Mouse (Mus musculus): ENCODE data around the gene Cnpy1.

Gene Cnpy1

DNA sequence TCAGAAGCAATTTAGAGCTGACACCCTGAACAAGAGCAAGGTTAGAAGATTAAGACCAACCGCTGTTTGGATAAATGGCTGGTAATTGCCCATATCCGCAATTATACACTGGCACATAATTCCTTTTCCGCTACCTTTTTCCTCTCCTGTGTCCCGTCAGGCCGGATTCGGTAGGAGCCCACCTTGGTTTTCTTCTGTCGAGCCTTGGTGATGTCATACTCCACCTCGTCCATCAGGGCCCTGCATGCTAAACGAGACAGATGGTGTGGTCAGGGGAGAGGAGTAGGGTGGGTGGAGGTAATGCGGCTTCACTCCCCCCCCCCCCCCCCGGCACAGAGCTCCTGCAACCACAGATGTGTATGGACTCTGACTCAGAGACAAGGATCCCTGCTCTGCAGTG is at the start of gene Cnpy1:
TSS of gene Cnpy1 (minus strand) at position 233 of the 400 bp plus-strand sequence.
- in situ Hi-C loops (cut with MboI; ENCODE audit: low sequenced_read_pairs), result no loop called here

DNA sequence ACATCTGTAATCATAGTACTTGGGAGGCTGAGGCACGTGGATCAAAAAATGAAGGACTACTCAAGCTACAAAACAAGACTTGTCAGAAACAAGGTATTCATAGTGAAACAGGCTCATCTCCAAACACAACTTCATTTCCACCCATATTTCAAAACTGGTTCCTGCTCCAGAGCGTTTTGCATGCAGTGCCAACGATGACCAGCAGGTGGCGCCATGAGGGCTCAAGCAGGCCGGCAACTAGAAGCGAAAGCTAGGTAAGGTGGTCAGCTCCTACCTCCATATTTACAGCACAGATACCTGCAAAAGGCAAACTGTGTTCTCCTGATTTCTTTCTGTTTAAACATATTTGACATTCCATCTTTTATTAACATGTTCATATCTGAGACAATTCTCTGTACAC is 48.4 kb upstream of the Cnpy1 start:
- in situ Hi-C loops (cut with MboI; ENCODE audit: low sequenced_read_pairs), result no loop called here

GRCm38 (mm10) chr5:28292281-28292680 is 46.7 kb upstream of the Cnpy1 start:
- in situ Hi-C loops (cut with MboI; ENCODE audit: low sequenced_read_pairs), result no loop called here

DNA sequence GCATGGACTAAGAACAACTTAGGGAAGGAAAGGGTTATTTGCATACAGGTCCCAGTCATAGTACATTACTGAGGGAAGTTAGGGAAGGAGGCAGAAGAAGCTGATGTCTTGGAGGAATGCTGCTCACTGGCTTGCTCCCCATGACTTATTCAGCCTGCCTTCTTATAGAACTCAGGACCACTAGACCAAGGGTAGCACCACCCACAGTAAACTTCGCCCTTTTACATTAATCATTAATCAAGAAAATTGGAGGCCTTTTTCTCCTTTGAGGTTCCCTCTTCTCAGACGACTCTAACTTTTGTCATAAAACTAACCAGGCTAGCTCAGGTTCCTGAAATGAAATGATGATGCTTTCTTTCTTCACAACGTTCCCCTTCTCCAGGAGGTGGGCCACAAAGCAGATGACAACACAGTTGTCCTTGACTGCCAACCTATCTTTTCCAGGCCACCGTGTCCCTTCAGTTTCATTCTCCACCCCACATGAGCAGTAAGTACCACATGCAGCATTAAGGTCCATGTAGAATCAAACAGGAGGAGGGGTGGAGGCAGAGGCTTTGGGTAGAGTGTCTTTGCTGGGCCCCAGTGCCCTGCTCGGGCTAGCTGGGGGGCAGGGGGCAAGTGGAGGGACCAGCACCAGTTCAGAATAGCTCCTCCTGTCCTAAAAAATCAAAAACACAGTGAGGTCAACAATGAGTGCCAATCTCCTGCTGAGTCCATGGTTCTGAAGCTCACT is 45.7 kb upstream of the Cnpy1 start:
- in situ Hi-C loops (cut with MboI; ENCODE audit: low sequenced_read_pairs), result no loop called here

DNA sequence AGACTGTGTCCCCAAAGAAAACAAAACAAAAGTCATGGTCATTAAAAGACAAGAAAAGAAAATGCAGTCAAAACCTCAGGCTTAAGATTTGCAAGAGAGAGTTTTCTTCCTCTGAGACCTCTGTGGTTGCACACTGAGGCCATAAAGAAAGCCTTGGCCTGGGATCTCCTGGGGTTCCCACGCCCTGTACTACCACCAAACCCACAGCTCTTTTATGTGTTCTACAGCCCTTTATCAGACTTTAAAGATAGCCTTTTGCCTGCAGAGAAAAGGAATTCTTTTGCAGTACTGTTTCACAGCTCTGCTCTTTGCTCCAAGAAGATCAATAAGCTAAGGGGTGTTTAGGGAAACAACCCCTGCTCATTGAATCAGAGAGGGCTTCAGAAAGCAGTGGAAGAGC is 45.0 kb upstream of the Cnpy1 start:
- in situ Hi-C loops (cut with MboI; ENCODE audit: low sequenced_read_pairs), result no loop called here

GRCm38 (mm10) chr5:28289111-28289510 is 43.5 kb upstream of the Cnpy1 start:
- in situ Hi-C loops (cut with MboI; ENCODE audit: low sequenced_read_pairs), result no loop called here

DNA sequence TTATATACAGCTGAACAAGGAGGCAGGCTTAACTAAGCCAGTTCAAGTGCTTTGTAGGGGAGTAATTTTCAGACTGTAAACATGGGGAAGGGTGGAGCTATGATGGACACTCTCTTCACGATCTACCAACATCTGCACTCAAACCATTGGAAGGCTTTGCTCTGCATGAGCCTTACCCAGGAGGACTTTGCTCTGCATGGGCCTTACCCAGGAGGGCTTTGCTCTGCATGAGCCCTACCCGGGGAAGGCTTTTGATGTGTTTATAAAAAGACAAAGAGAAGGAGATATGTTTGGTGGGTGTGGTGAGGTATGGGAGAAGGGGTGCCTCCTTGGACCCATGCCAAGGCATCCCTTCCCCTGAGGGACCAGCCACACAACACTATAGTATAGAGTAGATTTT is 31.7 kb upstream of the Cnpy1 start:
- in situ Hi-C loops (cut with MboI; ENCODE audit: low sequenced_read_pairs), result no loop called here

GRCm38 (mm10) chr5:28272836-28273235 is 27.2 kb upstream of the Cnpy1 start:
- in situ Hi-C loops (cut with MboI; ENCODE audit: low sequenced_read_pairs), result no loop called here

DNA sequence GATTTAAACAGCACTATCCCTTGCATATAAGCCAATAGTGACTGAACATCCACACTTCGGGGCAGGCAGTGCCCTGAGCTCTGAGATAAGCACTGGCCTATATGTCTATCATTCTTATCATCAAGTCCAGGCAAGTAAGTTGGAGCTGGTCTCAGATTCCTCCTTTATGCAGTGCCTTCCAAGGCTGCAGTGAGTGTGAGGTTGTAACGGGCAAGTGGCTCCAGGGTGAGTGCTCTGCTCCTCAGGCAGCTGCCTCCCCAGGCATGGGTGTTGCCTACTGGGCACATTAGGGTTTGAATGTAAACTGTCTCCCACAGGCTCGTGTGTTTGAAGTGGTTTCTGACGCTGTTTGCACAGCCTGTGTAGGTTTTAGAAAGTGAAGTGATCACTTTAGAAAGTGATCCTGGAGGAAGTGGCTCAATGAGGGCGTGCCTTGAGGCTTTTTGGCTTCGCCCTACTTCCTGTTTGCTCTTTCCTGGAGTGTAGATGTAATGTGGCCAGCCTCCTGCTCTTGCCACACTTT is 23.9 kb upstream of the Cnpy1 start:
- in situ Hi-C loops (cut with MboI; ENCODE audit: low sequenced_read_pairs), result no loop called here

- in situ Hi-C loops (cut with MboI; ENCODE audit: low sequenced_read_pairs), result no loop called here
Observed at GRCm38 (mm10) chr5:28267576-28267975, 22.0 kb upstream of the Cnpy1 start.

- in situ Hi-C loops (cut with MboI; ENCODE audit: low sequenced_read_pairs), result no loop called here
Observed at GRCm38 (mm10) chr5:28265653-28266052, 20.0 kb upstream of the Cnpy1 start.

- in situ Hi-C loops (cut with MboI; ENCODE audit: low sequenced_read_pairs), result no loop called here
Observed at GRCm38 (mm10) chr5:28263852-28264251, 18.2 kb upstream of the Cnpy1 start.

- in situ Hi-C loops (cut with MboI; ENCODE audit: low sequenced_read_pairs), result no loop called here
Observed at GRCm38 (mm10) chr5:28262070-28262469, 16.5 kb upstream of the Cnpy1 start.

DNA sequence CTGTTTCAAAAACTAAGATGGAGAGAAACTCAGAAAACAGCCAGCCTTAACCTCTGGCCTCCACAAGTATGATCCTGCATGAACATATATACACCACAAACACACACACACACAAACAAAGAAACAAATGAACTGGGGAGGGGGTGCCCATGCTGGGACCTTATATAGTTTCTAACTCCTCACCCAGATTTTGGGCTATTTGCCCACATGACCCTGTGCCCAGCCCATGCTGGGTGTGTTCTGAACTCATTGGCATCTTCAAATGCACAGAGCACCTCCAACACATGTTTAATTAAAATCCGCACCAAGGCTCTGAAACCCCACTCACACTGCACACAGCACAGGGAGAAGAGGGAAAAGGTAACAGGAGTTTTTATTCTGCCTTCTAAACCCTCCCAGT is 14.3 kb upstream of the Cnpy1 start:
- in situ Hi-C loops (cut with MboI; ENCODE audit: low sequenced_read_pairs), result no loop called here

- in situ Hi-C loops (cut with MboI; ENCODE audit: low sequenced_read_pairs), result no loop called here
Observed at GRCm38 (mm10) chr5:28259385-28259784, 13.8 kb upstream of the Cnpy1 start.

GRCm38 (mm10) chr5:28257816-28258215 is 12.2 kb upstream of the Cnpy1 start:
- in situ Hi-C loops (cut with MboI; ENCODE audit: low sequenced_read_pairs), result no loop called here

DNA sequence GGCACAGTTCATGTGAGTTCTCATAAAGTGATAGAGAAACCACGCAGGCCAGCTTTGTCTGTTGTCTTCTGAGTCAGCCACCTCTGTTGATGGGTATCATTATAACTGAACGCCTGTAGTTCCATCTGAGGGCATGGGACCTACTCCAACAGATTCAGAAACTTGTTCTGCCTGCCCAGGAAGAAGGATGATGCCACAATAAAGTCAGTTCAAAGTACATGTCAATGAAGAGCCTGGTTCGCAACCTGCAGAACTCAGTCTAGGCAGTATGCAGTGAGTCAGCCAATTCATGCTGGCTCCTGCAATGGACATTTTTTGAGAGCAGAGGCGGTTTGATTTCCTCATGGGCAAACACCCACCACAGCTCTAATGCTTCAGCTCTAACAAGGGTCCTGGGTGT is 7.4 kb upstream of the Cnpy1 start:
- in situ Hi-C loops (cut with MboI; ENCODE audit: low sequenced_read_pairs), result no loop called here

GRCm38 (mm10) chr5:28252260-28252659 is 6.7 kb upstream of the Cnpy1 start:
- in situ Hi-C loops (cut with MboI; ENCODE audit: low sequenced_read_pairs), result no loop called here

DNA sequence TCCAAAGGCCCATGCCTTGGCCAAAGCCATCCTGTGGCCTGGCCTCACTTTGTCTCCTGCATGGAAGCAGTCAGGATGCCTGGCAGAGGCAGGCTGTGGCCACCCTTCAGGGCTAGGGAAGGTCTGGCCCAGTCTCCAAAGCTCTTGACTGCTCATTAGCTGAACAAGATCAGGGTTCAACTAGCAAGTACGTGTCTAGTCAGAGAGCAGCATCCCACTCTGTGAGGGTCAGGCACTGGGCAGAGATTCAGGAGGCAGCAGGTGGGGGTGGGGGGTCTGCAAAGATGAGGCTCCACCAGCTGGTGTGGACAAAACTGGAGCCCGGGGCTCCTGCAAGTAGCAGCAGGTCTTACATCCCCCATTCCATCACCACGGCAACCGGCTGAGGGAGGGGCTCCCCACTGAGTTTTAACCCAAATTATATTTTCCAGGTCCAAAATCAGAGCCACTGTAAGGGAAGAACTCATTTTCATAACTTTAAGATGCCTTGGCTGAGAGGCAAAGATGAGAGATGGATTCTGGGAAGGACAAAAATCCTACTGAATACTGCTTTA is 5.7 kb upstream of the Cnpy1 start:
- in situ Hi-C loops (cut with MboI; ENCODE audit: low sequenced_read_pairs), result no loop called here

- in situ Hi-C loops (cut with MboI; ENCODE audit: low sequenced_read_pairs), result no loop called here
Observed at GRCm38 (mm10) chr5:28250479-28250878, 4.9 kb upstream of the Cnpy1 start.

GRCm38 (mm10) chr5:28245121-28245520 is 485 bp downstream of the Cnpy1 start:
- in situ Hi-C loops (cut with MboI; ENCODE audit: low sequenced_read_pairs), result no loop called here

DNA sequence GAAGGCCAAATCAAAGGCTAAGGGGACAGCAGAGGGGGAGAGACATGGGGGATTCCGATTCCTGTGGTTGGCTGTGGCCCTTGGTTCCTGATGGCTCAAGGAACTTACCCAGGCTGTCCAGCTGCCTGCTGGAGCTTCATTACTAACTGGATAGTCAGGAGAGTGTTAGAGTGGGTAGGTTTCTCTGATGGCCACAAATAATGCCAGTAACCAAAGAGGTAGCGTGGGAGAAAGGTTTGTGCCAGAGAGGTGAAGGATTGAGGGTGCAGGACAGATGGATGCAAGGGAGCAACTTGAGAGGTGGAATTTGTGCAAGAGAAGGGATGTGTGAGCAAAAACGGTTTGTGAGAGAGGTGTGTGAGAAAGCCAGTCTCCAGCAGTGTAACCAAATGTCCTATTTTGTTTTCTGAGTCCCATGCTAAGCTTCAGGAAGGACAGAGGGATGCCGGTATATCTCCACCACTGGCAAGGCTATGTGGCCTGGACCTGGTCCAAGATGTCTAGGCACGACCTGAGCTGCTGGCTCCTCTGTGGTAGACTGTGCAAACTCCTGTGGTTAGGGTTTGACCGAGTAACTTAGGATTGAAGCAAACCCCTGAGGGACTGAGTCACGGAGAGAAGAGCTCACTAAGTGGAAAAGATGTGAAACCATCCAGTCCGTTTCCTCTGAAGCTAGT is 2.0 kb downstream of the Cnpy1 start:
- in situ Hi-C loops (cut with MboI; ENCODE audit: low sequenced_read_pairs), result no loop called here
